Mouse (Mus musculus): ENCODE measurements around the gene Casz1. TPM values are rescaled to one million over a fixed set of nuclear protein-coding genes. Genes with fewer than 3 reads are reported as not detected.

The Casz1 gene
- polyA plus RNA-seq, 1 experiment from 2014 or later, result 19.9 TPM

- Histone ChIP-seq H3K27ac (ENCODE audit: low read depth, low read length) (0 out of 2 replicates have a peak overlapping the region, but pooled peaks have one; percentile 35), H3K9me3 (replicated peaks; ENCODE audit: control insufficient read depth, low read length) (no peaks in the 10 kb centered on the region), H3K27me3 (ENCODE audit: control insufficient read depth, insufficient read depth, low read length) (no peaks in the 10 kb centered on the region), H3K9ac (ENCODE audit: low read depth, low read length) (no peak overlapping the region), H3K36me3 (ENCODE audit: control insufficient read depth, insufficient read depth, low read length) (no peaks in the 10 kb centered on the region), H3K4me2 (no peak overlapping the region), H3K4me3 (ENCODE audit: low read depth, low read length) (no peak overlapping the region), H3K4me1 (ENCODE audit: control insufficient read depth, insufficient read depth, low read length) (peaks cover 49% of the 10 kb centered on the region)
- 65% methylated on average over 7 of the region's 7 CpGs for whole genome bisulfite sequencing (ENCODE audit: insufficient replicate concordance)
- ATAC-seq (replicated peaks; ENCODE audit: insufficient number of reproducible peaks, low FRiP score, low TSS enrichment), result 0 out of 2 replicates have a peak, but pooled peaks have one; percentile 7
Observed at GRCm38 (mm10) chr4:148974833-148975232, 170.6 kb downstream of the Casz1 start.

GRCm38 (mm10) chr4:148978221-148978855, 174.1 kb downstream of the Casz1 start:
- H3K9ac ChIP-seq (ENCODE audit: low read depth, low read length), result no peak overlapping the region
- 60% methylated on average over 9 of the region's 9 CpGs for WGBS (ENCODE audit: insufficient replicate concordance)
- peaks cover 44% of the 10 kb centered on the region for H3K4me1 ChIP-seq (ENCODE audit: control insufficient read depth, insufficient read depth, low read length)
- no peaks in the 10 kb centered on the region for H3K27me3 ChIP-seq (ENCODE audit: control insufficient read depth, insufficient read depth, low read length)
- no peak overlapping the region for H3K4me2 ChIP-seq
- no peak overlapping the region for H3K4me3 ChIP-seq (ENCODE audit: low read depth, low read length)
- ATAC-seq (replicated peaks; ENCODE audit: insufficient number of reproducible peaks, low FRiP score, low TSS enrichment), result no peak
- no peaks in the 10 kb centered on the region for H3K9me3 ChIP-seq (replicated peaks; ENCODE audit: control insufficient read depth, low read length)
- no peak overlapping the region for H3K27ac ChIP-seq (ENCODE audit: low read depth, low read length)
- H3K36me3 ChIP-seq (ENCODE audit: control insufficient read depth, insufficient read depth, low read length), result no peaks in the 10 kb centered on the region

GRCm38 (mm10) chr4:148978926-148979325, 174.7 kb downstream of the Casz1 start:
- no peak for ATAC-seq (replicated peaks; ENCODE audit: insufficient number of reproducible peaks, low FRiP score, low TSS enrichment)
- Histone ChIP-seq H3K27ac (ENCODE audit: low read depth, low read length) (no peak overlapping the region), H3K9me3 (replicated peaks; ENCODE audit: control insufficient read depth, low read length) (no peaks in the 10 kb centered on the region), H3K4me2 (no peak overlapping the region), H3K36me3 (ENCODE audit: control insufficient read depth, insufficient read depth, low read length) (no peaks in the 10 kb centered on the region), H3K27me3 (ENCODE audit: control insufficient read depth, insufficient read depth, low read length) (no peaks in the 10 kb centered on the region), H3K4me1 (ENCODE audit: control insufficient read depth, insufficient read depth, low read length) (peaks cover 44% of the 10 kb centered on the region), H3K4me3 (ENCODE audit: low read depth, low read length) (no peak overlapping the region), H3K9ac (ENCODE audit: low read depth, low read length) (no peak overlapping the region)
- WGBS (ENCODE audit: insufficient replicate concordance), result 90% methylated on average over 11 of the region's 11 CpGs

GRCm38 (mm10) chr4:148979837-148980236, 175.6 kb downstream of the Casz1 start:
- H3K4me2 ChIP-seq, result no peak overlapping the region
- H3K9me3 ChIP-seq (replicated peaks; ENCODE audit: control insufficient read depth, low read length), result no peaks in the 10 kb centered on the region
- peaks cover 40% of the 10 kb centered on the region for H3K4me1 ChIP-seq (ENCODE audit: control insufficient read depth, insufficient read depth, low read length)
- H3K27ac ChIP-seq (ENCODE audit: low read depth, low read length), result no peak overlapping the region
- no peak overlapping the region for H3K9ac ChIP-seq (ENCODE audit: low read depth, low read length)
- H3K4me3 ChIP-seq (ENCODE audit: low read depth, low read length), result no peak overlapping the region
- 40% methylated on average over 11 of the region's 11 CpGs for WGBS (ENCODE audit: insufficient replicate concordance)
- H3K36me3 ChIP-seq (ENCODE audit: control insufficient read depth, insufficient read depth, low read length), result no peaks in the 10 kb centered on the region
- H3K27me3 ChIP-seq (ENCODE audit: control insufficient read depth, insufficient read depth, low read length), result no peaks in the 10 kb centered on the region
- no peak for ATAC-seq (replicated peaks; ENCODE audit: insufficient number of reproducible peaks, low FRiP score, low TSS enrichment)

GRCm38 (mm10) chr4:148982274-148982673, 178.0 kb downstream of the Casz1 start:
- Histone ChIP-seq H3K9me3 (replicated peaks; ENCODE audit: control insufficient read depth, low read length) (no peaks in the 10 kb centered on the region), H3K4me2 (no peak overlapping the region), H3K4me1 (ENCODE audit: control insufficient read depth, insufficient read depth, low read length) (peaks cover 52% of the 10 kb centered on the region), H3K27me3 (ENCODE audit: control insufficient read depth, insufficient read depth, low read length) (no peaks in the 10 kb centered on the region), H3K36me3 (ENCODE audit: control insufficient read depth, insufficient read depth, low read length) (no peaks in the 10 kb centered on the region), H3K4me3 (ENCODE audit: low read depth, low read length) (no peak overlapping the region), H3K27ac (ENCODE audit: low read depth, low read length) (no peak overlapping the region), H3K9ac (ENCODE audit: low read depth, low read length) (no peak overlapping the region)
- 69% methylated on average over 6 of the region's 6 CpGs for WGBS (ENCODE audit: insufficient replicate concordance)
- ATAC-seq (replicated peaks; ENCODE audit: insufficient number of reproducible peaks, low FRiP score, low TSS enrichment), result no peak

GRCm38 (mm10) chr4:148984701-148985540, 180.7 kb downstream of the Casz1 start:
- no peaks in the 10 kb centered on the region for H3K27me3 ChIP-seq (ENCODE audit: control insufficient read depth, insufficient read depth, low read length)
- H3K4me3 ChIP-seq (ENCODE audit: low read depth, low read length), result no peak overlapping the region
- ATAC-seq (replicated peaks; ENCODE audit: insufficient number of reproducible peaks, low FRiP score, low TSS enrichment), result no peak
- no peak overlapping the region for H3K9ac ChIP-seq (ENCODE audit: low read depth, low read length)
- H3K4me1 ChIP-seq (ENCODE audit: control insufficient read depth, insufficient read depth, low read length), result peaks cover 47% of the 10 kb centered on the region
- H3K4me2 ChIP-seq, result no peak overlapping the region
- no peaks in the 10 kb centered on the region for H3K9me3 ChIP-seq (replicated peaks; ENCODE audit: control insufficient read depth, low read length)
- H3K27ac ChIP-seq (ENCODE audit: low read depth, low read length), result peak overlapping the region; percentile 3; the same call in 1 of the 2 replicates
- WGBS (ENCODE audit: insufficient replicate concordance), result 79% methylated on average over 19 of the region's 19 CpGs
- H3K36me3 ChIP-seq (ENCODE audit: control insufficient read depth, insufficient read depth, low read length), result no peaks in the 10 kb centered on the region

- 50% methylated on average over 24 of the region's 24 CpGs for WGBS (ENCODE audit: insufficient replicate concordance)
- no peaks in the 10 kb centered on the region for H3K27me3 ChIP-seq (ENCODE audit: control insufficient read depth, insufficient read depth, low read length)
- H3K4me1 ChIP-seq (ENCODE audit: control insufficient read depth, insufficient read depth, low read length), result peaks cover 44% of the 10 kb centered on the region
- no peaks in the 10 kb centered on the region for H3K36me3 ChIP-seq (ENCODE audit: control insufficient read depth, insufficient read depth, low read length)
- H3K9ac ChIP-seq (ENCODE audit: low read depth, low read length), result no peak overlapping the region; the same call in 1 of the 2 replicates
- no peaks in the 10 kb centered on the region for H3K9me3 ChIP-seq (replicated peaks; ENCODE audit: control insufficient read depth, low read length)
- no peak for ATAC-seq (replicated peaks; ENCODE audit: insufficient number of reproducible peaks, low FRiP score, low TSS enrichment)
- H3K4me2 ChIP-seq, result no peak overlapping the region
- H3K27ac ChIP-seq (ENCODE audit: low read depth, low read length), result peak overlapping the region; percentile 10; the same call in 1 of the 2 replicates
- H3K4me3 ChIP-seq (ENCODE audit: low read depth, low read length), result no peak overlapping the region
Observed at GRCm38 (mm10) chr4:148985541-148986476, 181.6 kb downstream of the Casz1 start.

- WGBS (ENCODE audit: insufficient replicate concordance), result 33% methylated on average over 2 of the region's 2 CpGs
- peaks cover 36% of the 10 kb centered on the region for H3K4me1 ChIP-seq (ENCODE audit: control insufficient read depth, insufficient read depth, low read length)
- H3K36me3 ChIP-seq (ENCODE audit: control insufficient read depth, insufficient read depth, low read length), result no peaks in the 10 kb centered on the region
- H3K9me3 ChIP-seq (replicated peaks; ENCODE audit: control insufficient read depth, low read length), result no peaks in the 10 kb centered on the region
- ATAC-seq (replicated peaks; ENCODE audit: insufficient number of reproducible peaks, low FRiP score, low TSS enrichment), result no peak
- no peak overlapping the region for H3K27ac ChIP-seq (ENCODE audit: low read depth, low read length)
- H3K4me3 ChIP-seq (ENCODE audit: low read depth, low read length), result no peak overlapping the region
- H3K4me2 ChIP-seq, result no peak overlapping the region
- no peaks in the 10 kb centered on the region for H3K27me3 ChIP-seq (ENCODE audit: control insufficient read depth, insufficient read depth, low read length)
- no peak overlapping the region; the same call in 1 of the 2 replicates for H3K9ac ChIP-seq (ENCODE audit: low read depth, low read length)
Observed at GRCm38 (mm10) chr4:148990038-148990437, 185.8 kb downstream of the Casz1 start.

Data from heart, embryonic 11.5 days (tissue).